In genomic region chr13:104792184-104792583, GRCm38 (mm10) we compare ENCODE assay signal across 8 mouse cellular contexts. TPM values are rescaled to one million over a fixed set of nuclear protein-coding genes. Genes with fewer than 3 reads are reported as not detected.
DNase-seq lines count a peak whose midpoint lies in the region; ATAC-seq lines count a peak whose summit lies in the region.

TSS of gene Srek1ip1 (plus strand) at chr13:104792484.

- H3K4me3 ChIP-seq in lung, embryonic 15.5 days: no peak within 1 kb of the TSS
- H3K4me3 ChIP-seq in embryonic facial prominence, embryonic 14.5 days (ENCODE audit: low read depth, low read length): no peak within 1 kb of the TSS
- no peak within 1 kb of the TSS for H3K4me3 ChIP-seq in limb, embryonic 12.5 days (replicated peaks)

- no peaks in the 10 kb centered on the region for H3K27me3 ChIP-seq in lung, embryonic 15.5 days
- no peaks in the 10 kb centered on the region for H3K27me3 ChIP-seq in embryonic facial prominence, embryonic 14.5 days (replicated peaks; ENCODE audit: control insufficient read depth, insufficient read depth, low read length)
- no peaks in the 10 kb centered on the region for H3K27me3 ChIP-seq in limb, embryonic 12.5 days

- no peak within 1 kb of the TSS for H3K9ac ChIP-seq in lung, embryonic 15.5 days
- H3K9ac ChIP-seq in embryonic facial prominence, embryonic 14.5 days (ENCODE audit: low read depth, low read length): no peak within 1 kb of the TSS
- no peak within 1 kb of the TSS for H3K9ac ChIP-seq in limb, embryonic 12.5 days (replicated peaks)

- no peak within 1 kb of the TSS for H3K4me2 ChIP-seq in lung, embryonic 15.5 days
- H3K4me2 ChIP-seq in embryonic facial prominence, embryonic 14.5 days (ENCODE audit: low read depth, low read length): no peak within 1 kb of the TSS
- no peak within 1 kb of the TSS for H3K4me2 ChIP-seq in limb, embryonic 12.5 days

- H3K4me1 ChIP-seq in lung, embryonic 15.5 days: no peaks in the 10 kb centered on the region
- no peaks in the 10 kb centered on the region for H3K4me1 ChIP-seq in embryonic facial prominence, embryonic 14.5 days (ENCODE audit: control insufficient read depth, insufficient read depth, low read length)
- no peaks in the 10 kb centered on the region for H3K4me1 ChIP-seq in limb, embryonic 12.5 days (replicated peaks)

- no peaks in the 10 kb centered on the region for H3K9me3 ChIP-seq in lung, embryonic 15.5 days
- H3K9me3 ChIP-seq in embryonic facial prominence, embryonic 14.5 days (ENCODE audit: control insufficient read depth, low read length): no peaks in the 10 kb centered on the region
- no peaks in the 10 kb centered on the region for H3K9me3 ChIP-seq in limb, embryonic 12.5 days

- H3K27ac ChIP-seq in lung, embryonic 15.5 days: no peak within 1 kb of the TSS
- no peak within 1 kb of the TSS for H3K27ac ChIP-seq in embryonic facial prominence, embryonic 14.5 days (replicated peaks; ENCODE audit: low read depth, low read length)
- no peak within 1 kb of the TSS for H3K27ac ChIP-seq in limb, embryonic 12.5 days

- intact Hi-C loops in heart, postnatal 25 days (cut with DNase I): no loop called here

- no peak for ATAC-seq in lung, embryonic 15.5 days (ENCODE audit: borderline replicate concordance, extremely low read depth, low FRiP score, low TSS enrichment)
- no peak for ATAC-seq in embryonic facial prominence, embryonic 14.5 days (ENCODE audit: low read depth)
- ATAC-seq in limb, embryonic 12.5 days (ENCODE audit: insufficient number of reproducible peaks, insufficient read depth, low FRiP score, low TSS enrichment, low read depth): no peak

- WGBS in lung, embryonic 15.5 days: 86% methylated on average over 11 of the region's 11 CpGs
- WGBS in embryonic facial prominence, embryonic 14.5 days: 86% methylated on average over 11 of the region's 11 CpGs
- WGBS in limb, embryonic 12.5 days: 83% methylated on average over 11 of the region's 11 CpGs

- DNase-seq in lung, adult 18-20 months: no peak
- DNase-seq in embryonic facial prominence, embryonic 14.5 days (ENCODE audit: low spot score): no peak
- no peak for DNase-seq in heart, postnatal 25 days (ENCODE audit: low spot score)
- no peak for DNase-seq in ovary, postnatal 10 days (ENCODE audit: low spot score)
- DNase-seq in urinary bladder, postnatal 10 days (ENCODE audit: low spot score): no peak
- DNase-seq in urinary bladder, adult 18-20 months (ENCODE audit: low spot score in 2 of 2): no peak

- peaks cover 8% of the 10 kb centered on the region for H3K36me3 ChIP-seq in lung, embryonic 15.5 days
- peaks cover 39% of the 10 kb centered on the region for H3K36me3 ChIP-seq in embryonic facial prominence, embryonic 14.5 days (ENCODE audit: control insufficient read depth, insufficient read depth, low read length)
- H3K36me3 ChIP-seq in limb, embryonic 12.5 days: peaks cover 41% of the 10 kb centered on the region

RNA-seq across cellular contexts. Expression of gene Srek1ip1, which starts in this region (rescaled TPM):
- 21.9 and 23.0 TPM in 2 replicates for polyA plus RNA-seq in lung, embryonic 15.5 days (2015; fragmentation: Nextera tagmentation; extraction: Ambion mirVana)
- 19.5 and 20.4 TPM in 2 replicates for polyA plus RNA-seq in embryonic facial prominence, embryonic 14.5 days (2014; fragmentation: Nextera tagmentation; extraction: Ambion mirVana)
- 10 to 100 TPM; 20.1 to 20.5 TPM for total RNA-seq in heart, postnatal 25 days (2021)
- 26.6 and 26.8 TPM in 2 replicates for polyA plus RNA-seq in limb, embryonic 12.5 days (2016; fragmentation: Nextera tagmentation; extraction: Ambion mirVana)
